Mouse (Mus musculus) granulocyte monocyte progenitor cell, adult 5-6 weeks (primary cell): ENCODE results near the gene Mypn. TPM values are rescaled to one million over a fixed set of nuclear protein-coding genes. Genes with fewer than 3 reads are reported as not detected.
A peak's percentile ranks its signal among the peaks of the same experiment; 100 is the strongest.

Experiments used
- ATAC-seq: replicated peaks from 2 replicates; pipeline ENCODE4 v1.8.0; 2016; ENCODE audit warnings: mild to moderate bottlenecking, moderate TSS enrichment, inconsistent platforms; ENCODE audit not compliant: poor library complexity, severe bottlenecking
- total RNA-seq, 2 experiments: library from RNA; stranded (forward) in 1 of 2; stranded (reverse) in 1 of 2; fragments of 200-712, 200-1000 nt in 1 of 2; fragments of >200 nt in 1 of 2; fragmentation: Nextera tagmentation in 1 of 2; gene quantifications; 2 replicates each; pipeline ENCODE4 v1.2.3; 2014 to 2017

The Mypn gene
- total RNA-seq, 2 experiments from 2014 or later, result not detected

GRCm38 (mm10) chr10:63203002-63203401 lies 750 bp downstream of the Mypn start:
- ATAC-seq, result no peak

DNA sequence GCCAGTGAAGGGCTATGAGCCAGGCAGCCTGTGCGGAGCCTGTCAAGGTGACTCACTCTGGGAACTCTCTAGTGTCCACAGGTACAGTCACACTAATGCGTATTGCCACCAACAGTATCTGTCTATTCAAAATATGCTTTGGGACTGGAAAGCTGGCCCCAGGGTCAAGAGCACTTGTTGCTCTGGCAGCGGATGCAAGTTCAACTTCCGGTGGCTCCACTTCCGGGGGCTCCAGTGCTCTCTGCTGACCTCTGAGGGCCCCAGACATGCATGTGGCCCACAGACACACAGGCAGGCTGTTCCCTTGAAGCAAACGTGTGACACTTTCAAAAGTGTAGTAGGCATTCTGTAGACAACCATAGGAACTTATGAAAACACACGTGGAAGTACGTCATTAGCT lies 2.2 kb downstream of the Mypn start:
- ATAC-seq, result no peak

- ATAC-seq, result no peak
These were observed 4.7 kb downstream of the Mypn start for GRCm38 (mm10) chr10:63199008-63199407.

DNA sequence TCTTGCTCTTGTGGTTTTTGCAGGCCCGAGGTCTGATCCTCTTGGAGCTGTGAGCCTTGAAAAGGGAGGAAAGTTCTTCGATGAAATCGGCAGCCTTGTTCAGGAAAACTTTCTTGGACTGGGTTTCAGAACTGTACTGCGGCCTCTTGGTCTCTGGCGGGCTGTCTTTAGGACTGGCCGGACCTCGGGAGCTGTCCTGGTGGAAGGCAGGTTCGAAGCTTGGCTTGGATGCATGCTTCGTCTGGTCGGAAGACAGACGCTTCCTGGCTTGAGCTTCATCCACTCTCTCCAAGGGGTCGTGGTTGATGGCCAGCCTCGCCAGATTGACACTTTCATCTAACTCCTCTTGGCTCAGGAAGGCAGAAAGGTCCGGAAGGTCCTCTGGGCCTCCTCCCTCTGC lies 11.0 kb downstream of the Mypn start:
- ATAC-seq, result no peak

DNA sequence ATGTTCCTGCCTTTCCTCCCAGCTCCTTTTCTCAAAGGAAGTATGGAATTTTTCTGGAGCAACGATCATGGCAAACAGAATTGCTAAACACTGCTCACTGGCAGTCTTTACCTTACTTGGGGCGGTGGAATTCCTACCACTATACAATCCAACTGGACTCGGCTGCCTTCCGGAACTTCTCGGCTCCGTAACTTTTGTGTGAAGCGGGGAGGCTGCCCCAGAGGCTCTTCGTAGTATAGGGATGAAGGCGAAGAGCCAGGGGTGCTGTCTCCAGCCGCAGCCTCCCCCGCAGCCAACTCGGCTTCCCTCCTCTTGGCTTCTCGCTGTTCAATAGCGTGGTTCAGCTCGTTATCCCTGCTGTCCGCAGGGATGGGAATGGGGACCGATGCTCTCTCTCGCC lies 11.5 kb downstream of the Mypn start:
- ATAC-seq, result no peak

- ATAC-seq, result no peak
These were observed 19.3 kb downstream of the Mypn start for GRCm38 (mm10) chr10:63184451-63184850.

- no peak for ATAC-seq
These were observed 21.5 kb downstream of the Mypn start for GRCm38 (mm10) chr10:63182177-63182768.

- no peak for ATAC-seq
These were observed 22.6 kb downstream of the Mypn start for GRCm38 (mm10) chr10:63181166-63181565.

GRCm38 (mm10) chr10:63179524-63179923 lies 24.2 kb downstream of the Mypn start:
- ATAC-seq, result no peak

DNA sequence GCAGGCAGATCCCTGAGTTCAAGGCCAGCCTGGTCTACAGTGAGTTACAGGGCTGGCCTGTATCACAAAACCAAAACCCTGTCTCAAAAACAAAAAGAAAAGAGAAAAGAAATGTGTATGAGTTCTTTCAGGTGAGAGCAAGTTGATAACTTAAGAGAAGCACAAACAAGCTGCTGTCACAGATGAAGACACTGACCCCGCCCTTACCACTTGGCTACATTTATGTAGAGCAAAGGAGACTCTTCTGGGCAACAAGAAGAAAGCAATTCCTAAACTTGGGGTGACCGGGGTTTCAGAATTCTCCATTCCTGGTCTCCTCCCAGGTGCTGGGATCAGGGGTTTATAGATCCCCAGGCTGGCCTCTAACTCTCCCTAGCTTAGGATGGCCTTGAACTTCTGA lies 25.4 kb downstream of the Mypn start:
- no peak for ATAC-seq

DNA sequence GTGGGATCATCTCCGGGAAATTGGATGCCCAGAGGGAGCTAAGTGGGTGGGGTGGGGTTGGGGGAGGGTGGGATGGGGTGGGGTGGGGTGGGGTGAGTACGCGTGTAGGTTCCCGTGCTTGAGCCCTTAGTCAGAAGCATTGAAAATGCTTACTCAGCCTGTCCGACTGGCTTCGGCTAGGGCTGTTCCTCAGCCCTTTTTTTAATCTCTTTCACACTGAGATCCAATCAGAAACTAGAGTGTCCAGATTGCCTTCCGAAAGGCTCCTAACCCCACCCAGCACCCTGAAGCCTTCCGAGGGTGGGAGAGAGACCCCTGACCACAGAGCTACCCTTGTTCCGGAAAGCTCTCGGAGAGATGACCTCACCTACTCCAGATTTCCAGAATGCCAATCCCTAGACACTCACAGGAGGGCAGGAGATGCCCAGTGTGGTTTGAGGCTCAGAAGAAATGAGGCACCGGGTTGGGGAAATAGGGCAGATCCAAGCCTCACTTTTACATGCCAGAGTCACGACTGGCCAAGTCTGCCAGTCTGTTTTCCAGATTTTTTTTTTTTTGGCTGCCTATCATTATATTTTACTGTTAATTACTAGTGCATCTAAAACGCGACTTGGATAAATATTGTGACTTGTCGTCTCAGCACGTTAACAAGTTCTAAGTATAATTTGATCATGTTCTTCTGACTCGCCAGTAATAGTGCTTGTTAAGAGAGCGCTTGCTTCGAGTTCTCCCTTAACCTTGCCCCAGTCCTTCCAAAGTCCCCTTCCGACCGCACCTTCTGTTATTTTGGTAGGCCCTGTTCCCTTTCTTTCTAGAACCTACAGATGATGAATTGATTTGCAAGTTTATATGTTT lies 26.2 kb downstream of the Mypn start:
- ATAC-seq, result peak; percentile 62

DNA sequence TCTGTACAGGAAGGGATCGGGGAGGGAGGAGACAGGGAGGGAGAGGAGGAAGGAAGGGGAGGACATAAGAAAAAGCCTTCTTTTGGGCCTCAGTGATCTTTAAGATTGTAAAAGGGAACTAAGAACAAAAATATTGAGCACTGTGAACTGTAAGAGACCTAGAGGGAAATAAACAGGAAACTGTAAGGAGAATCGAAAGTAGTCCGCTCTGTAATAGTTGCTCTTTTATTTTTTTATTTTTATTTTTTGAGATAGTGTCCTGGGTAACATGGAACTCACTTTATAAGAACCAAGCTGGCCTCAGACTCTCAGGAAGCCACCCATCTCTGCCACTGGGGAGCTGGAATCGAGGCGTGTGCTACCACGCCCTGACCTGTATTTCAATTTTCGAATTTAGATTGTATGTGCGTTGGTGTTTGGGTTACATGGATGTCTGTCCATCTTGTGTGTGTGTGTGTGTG lies 27.3 kb downstream of the Mypn start:
- ATAC-seq, result peak; percentile 90

DNA sequence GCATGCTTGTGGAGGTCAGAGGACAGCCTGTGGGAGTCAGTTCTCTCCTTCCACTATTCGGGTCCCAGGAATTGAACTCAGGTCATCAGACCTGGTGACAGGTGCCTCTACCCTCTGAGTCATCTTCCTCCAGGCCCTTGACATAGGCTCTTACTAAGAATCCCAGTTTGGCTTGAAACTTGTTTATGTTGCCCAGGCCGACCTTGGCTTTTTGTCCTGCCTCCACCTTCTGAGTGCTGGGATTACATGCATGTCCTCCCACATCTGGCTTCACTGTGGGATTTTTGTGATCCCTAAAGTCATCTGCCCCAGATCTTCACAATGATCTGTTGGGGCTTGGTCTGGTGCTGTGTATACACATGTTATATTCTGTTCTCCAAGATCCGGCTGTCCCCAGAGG lies 31.7 kb downstream of the Mypn start:
- ATAC-seq, result no peak

DNA sequence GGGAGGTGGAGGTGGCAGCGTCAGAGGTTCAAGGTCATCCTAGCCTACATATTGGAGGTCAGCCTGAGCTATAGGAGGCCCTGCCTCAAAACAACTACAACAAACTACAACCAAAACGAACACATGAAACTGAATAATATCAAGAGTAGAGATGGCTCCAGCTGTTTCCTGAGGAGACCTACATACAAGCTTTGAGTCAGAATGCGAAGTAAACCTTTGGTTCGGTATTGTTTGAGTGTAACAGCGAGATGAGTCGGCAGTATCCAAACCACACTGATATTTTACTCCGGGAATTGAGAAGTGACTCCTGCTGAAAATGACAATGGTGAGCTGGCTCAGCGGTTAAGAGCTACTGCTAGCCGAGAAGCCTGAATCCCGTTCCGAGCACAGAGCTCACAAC lies 34.2 kb downstream of the Mypn start:
- 0 out of 2 replicates have a peak, but pooled peaks have one; percentile 15 for ATAC-seq

DNA sequence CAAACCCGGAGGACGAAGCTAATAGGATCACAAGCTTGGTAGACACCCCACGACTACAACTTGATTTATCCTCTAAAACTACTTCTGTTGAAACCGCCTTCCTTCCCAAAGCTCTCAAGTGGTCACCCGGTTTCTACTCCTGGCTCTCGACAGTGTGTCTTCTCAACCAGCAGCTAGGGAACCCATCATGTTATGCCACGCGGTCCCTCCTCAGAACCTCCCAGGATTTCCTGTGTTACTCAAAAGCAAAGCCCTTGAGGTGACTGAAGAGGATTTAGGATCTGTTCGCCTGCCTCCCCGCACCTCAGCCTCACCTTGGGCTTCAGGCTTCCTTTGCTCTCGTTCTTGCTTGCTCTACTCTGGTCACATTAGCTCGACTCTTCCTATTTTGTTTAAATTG lies 35.6 kb downstream of the Mypn start:
- ATAC-seq, result peak; percentile 67

DNA sequence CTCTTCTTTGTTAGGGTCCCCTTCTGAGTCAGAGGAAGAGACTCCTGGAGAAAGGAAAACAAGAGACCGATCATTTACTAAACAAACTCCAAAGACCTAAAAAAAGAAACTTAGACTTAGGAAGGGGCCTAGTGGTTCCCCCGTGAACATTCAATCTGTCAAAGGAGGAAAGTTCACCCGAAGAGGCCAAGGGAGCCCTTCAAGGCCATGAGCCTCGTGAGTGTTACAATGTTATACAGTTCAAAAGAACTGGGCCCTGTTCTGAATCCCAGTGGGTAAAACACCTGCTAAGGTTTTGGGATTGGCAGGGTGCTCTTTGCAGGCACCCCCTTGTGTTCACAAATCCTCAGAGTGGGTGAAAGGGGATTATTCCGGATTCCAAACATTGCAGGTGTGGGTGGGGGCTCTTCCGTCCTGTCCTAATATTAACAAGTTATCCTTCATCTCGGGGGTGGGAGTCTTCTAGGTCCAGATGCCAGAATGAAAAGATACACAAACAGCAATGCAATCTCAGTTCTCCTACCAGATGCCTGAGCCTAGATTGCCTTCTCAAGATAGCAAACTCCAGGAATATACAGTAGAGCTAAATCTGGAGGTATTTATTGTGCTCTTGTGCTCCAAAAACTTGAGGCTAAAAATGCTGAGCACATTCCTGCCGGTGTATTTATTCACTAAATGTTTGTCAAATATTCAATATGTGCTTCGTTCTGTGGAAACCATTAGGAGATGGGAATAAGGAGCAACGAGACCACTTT lies 36.3 kb downstream of the Mypn start:
- ATAC-seq, result no peak

- ATAC-seq, result peak; percentile 79
These were observed 37.9 kb downstream of the Mypn start for GRCm38 (mm10) chr10:63165752-63166412.

DNA sequence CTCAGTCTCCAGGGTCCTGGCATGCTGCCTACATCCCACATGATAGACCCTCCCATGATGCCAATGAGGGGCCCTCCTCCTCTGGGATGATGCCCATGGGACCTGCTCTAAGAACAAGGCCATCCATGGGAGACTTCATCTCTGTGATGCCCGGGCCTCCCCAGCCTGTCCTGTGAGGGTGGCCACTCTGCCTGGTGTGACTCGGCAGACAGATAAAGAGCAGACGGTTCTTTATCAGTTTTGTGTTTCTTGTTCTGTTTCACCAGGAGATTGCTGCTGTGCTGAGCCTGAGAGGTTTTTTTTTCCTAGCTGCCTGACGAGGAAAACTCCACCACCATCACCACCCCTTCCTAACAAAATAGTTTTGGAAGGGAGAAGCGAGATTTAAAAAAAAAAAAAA lies 42.5 kb downstream of the Mypn start:
- no peak for ATAC-seq

- no peak for ATAC-seq
These were observed 43.1 kb downstream of the Mypn start for GRCm38 (mm10) chr10:63160671-63161070.

GRCm38 (mm10) chr10:63158191-63158590 lies 45.6 kb downstream of the Mypn start:
- no peak for ATAC-seq

DNA sequence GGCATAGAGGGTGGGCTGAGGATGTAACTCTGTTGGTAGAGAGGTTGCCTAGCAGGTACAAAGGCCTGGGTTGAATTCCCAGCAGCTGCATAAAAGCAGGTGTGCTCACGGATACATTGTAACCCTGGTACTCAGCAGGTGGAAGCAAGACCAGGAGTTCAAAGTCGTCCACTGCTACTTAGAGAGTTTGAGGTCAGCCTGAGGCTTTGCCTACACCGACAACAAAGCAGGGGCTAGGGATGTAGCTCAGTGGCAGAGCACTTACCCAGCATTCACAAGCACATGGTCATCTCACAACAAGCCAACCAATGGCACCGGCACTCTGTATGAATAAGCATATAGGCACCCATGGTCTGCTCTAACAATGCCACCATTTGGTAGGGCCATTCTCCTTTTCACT lies 46.3 kb downstream of the Mypn start:
- ATAC-seq, result no peak
